Mouse (Mus musculus) brain, embryonic 14.5 days (tissue): ENCODE data around the gene Ermp1.

ENCODE experiments used
- CTCF ChIP-seq: fragments of 200-500 bp; IDR thresholded peaks from 2 replicates; pipeline ENCODE4 v1.5.1; 2012; ENCODE audit warnings: inconsistent platforms, mild to moderate bottlenecking, moderate library complexity, borderline replicate concordance; ENCODE audit not compliant: insufficient read depth, insufficient read length; ENCODE audit errors: extremely low read depth
- POLR2A ChIP-seq: fragments of 200-500 bp; IDR thresholded peaks from 2 replicates; pipeline ENCODE4 v1.6.1; 2012; ENCODE audit warnings: mild to moderate bottlenecking, inconsistent platforms, borderline replicate concordance; ENCODE audit not compliant: poor library complexity, insufficient read depth, insufficient read length, severe bottlenecking; ENCODE audit errors: extremely low read depth

DNA sequence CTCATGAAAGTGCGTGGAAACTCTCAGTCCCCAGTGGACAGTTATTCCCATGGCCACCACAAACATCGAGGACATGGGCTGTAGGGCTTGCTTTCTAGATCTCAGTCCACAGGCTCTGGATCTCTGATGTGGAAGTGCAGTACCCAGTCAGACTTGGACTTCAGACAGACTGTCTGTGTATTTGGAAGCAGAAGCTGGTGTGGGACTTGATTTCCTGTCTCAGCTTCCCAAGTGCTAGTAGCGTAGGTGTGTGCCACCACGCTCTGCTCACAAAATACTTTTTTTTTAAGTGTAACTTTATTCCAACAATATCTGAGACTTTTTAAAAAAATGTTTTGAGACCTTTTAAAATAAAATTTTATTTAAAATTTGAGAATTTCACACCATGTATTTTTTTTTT, 48.1 kb upstream of the Ermp1 start:
- TF ChIP-seq POLR2A (no peak), CTCF (no peak)
